Mouse (Mus musculus) CH12.LX (cell line): ENCODE data around the gene Med24. TPM values are rescaled to one million over a fixed set of nuclear protein-coding genes. Genes with fewer than 3 reads are reported as not detected.

Source experiments
- DNase-seq: peaks from one replicate; pipeline ENCODE4 v3.0.0-alpha.2; 2013; ENCODE audit errors: extremely low read depth
- H3K27ac ChIP-seq: 2 replicates; pipeline ENCODE4 v1.5.1; 2012; ENCODE audit warnings: low read depth, mild to moderate bottlenecking, control low read depth, moderate library complexity; ENCODE audit not compliant: insufficient read depth
- H3K27me3 ChIP-seq: replicated peaks from 2 replicates; pipeline ENCODE3; 2012; ENCODE audit warnings: inconsistent platforms
- H3K36me3 ChIP-seq, 2 experiments: replicated peaks in 1 of 2; 2 replicates each; pipeline versions ENCODE3 to v1.6.1; 2012; ENCODE audit warnings: inconsistent platforms in 1 of 2, low read length in 1 of 2, mild to moderate bottlenecking in 1 of 2, mixed read lengths in 1 of 2, moderate library complexity in 1 of 2; ENCODE audit not compliant: control insufficient read depth in 1 of 2, insufficient read depth in 1 of 2
- H3K4me1 ChIP-seq, 2 experiments: 2 replicates each; pipeline ENCODE4 v1.6.1; 2012; ENCODE audit warnings: inconsistent platforms in 1 of 2, moderate library complexity in 1 of 2; ENCODE audit not compliant: insufficient read depth in 2 of 2, control insufficient read depth in 1 of 2
- H3K4me2 ChIP-seq: 2 replicates; pipeline ENCODE4 v1.6.1; 2012; ENCODE audit warnings: low read depth, mild to moderate bottlenecking, control low read depth; ENCODE audit not compliant: poor library complexity, insufficient read depth, severe bottlenecking
- H3K4me3 ChIP-seq, 3 experiments: fragments of 150-350 bp in 1 of 3; sonication (generic) in 1 of 3; replicated peaks in 1 of 3; 2 replicates each; pipeline versions ENCODE3 to v1.5.1; 2011 to 2012; ENCODE audit warnings: low read depth in 2 of 3, low read length in 2 of 3, mild to moderate bottlenecking in 2 of 3, moderate library complexity in 2 of 3, control low read depth in 1 of 3, improper control_type of control experiment in 1 of 3, inconsistent platforms in 1 of 3, mixed read lengths in 1 of 3; ENCODE audit not compliant: poor library complexity in 1 of 3
- H3K79me2 ChIP-seq: replicated peaks from 2 replicates; pipeline ENCODE4 v1.6.1; 2012; ENCODE audit warnings: mild to moderate bottlenecking, moderate library complexity; ENCODE audit not compliant: control insufficient read depth, poor library complexity, insufficient read depth, severe bottlenecking; ENCODE audit errors: extremely low read depth
- H3K9ac ChIP-seq: 2 replicates; pipeline ENCODE4 v1.6.1; 2012; ENCODE audit warnings: low read depth, mild to moderate bottlenecking, control low read depth, moderate library complexity; ENCODE audit not compliant: insufficient read depth
- H3K9me3 ChIP-seq: replicated peaks from 2 replicates; pipeline ENCODE3; 2012; ENCODE audit warnings: low read length, inconsistent platforms, mixed read lengths
- BHLHE40 ChIP-seq: IDR thresholded peaks from 2 replicates; pipeline ENCODE4 v1.6.1; 2011; ENCODE audit warnings: mild to moderate bottlenecking, low read depth, low read length, improper control_type of control experiment
- CTCF ChIP-seq, 2 experiments: IDR thresholded peaks in 1 of 2; conservative IDR thresholded peaks in 1 of 2; 2 replicates each; pipeline ENCODE4 v1.5.1; 2011 to 2012; ENCODE audit warnings: low read depth in 2 of 2, low read length in 2 of 2, improper control_type of control experiment in 1 of 2, inconsistent platforms in 1 of 2, mild to moderate bottlenecking in 1 of 2, moderate library complexity in 1 of 2
- ELF1 ChIP-seq: IDR thresholded peaks from 2 replicates; pipeline ENCODE4 v1.6.1; 2014; ENCODE audit warnings: low read depth, mild to moderate bottlenecking, inconsistent platforms, low read length, improper control_type of control experiment
- EP300 ChIP-seq: IDR thresholded peaks from 2 replicates; pipeline ENCODE4 v1.6.1; 2011; ENCODE audit warnings: low read length, improper control_type of control experiment
- ETS1 ChIP-seq: conservative IDR thresholded peaks from 2 replicates; pipeline ENCODE4 v1.6.1; 2012; ENCODE audit warnings: low read depth, mild to moderate bottlenecking, inconsistent platforms, low read length, improper control_type of control experiment, moderate library complexity
- GABPA ChIP-seq: IDR thresholded peaks from 2 replicates; pipeline ENCODE4 v1.6.1; 2012; ENCODE audit warnings: low read depth, low read length, improper control_type of control experiment, inconsistent platforms; ENCODE audit not compliant: insufficient replicate concordance
- IRF4 ChIP-seq: IDR thresholded peaks from 2 replicates; pipeline ENCODE4 v1.6.1; 2014; ENCODE audit warnings: low read depth, mild to moderate bottlenecking, inconsistent platforms, low read length, improper control_type of control experiment
- KAT2A ChIP-seq: IDR thresholded peaks from 2 replicates; pipeline ENCODE4 v1.6.1; 2012; ENCODE audit warnings: low read length, improper control_type of control experiment, inconsistent platforms; ENCODE audit not compliant: insufficient replicate concordance
- MAZ ChIP-seq: IDR thresholded peaks from 2 replicates; pipeline ENCODE4 v1.6.1; 2012; ENCODE audit warnings: low read depth, mild to moderate bottlenecking, inconsistent platforms, low read length, improper control_type of control experiment, moderate library complexity
- MEF2A ChIP-seq: IDR thresholded peaks from 2 replicates; pipeline ENCODE4 v1.6.1; 2014; ENCODE audit warnings: low read depth, mild to moderate bottlenecking, inconsistent platforms, low read length, improper control_type of control experiment, borderline replicate concordance
- MXI1 ChIP-seq: IDR thresholded peaks from 2 replicates; pipeline ENCODE4 v1.6.1; 2011; ENCODE audit warnings: mild to moderate bottlenecking, low read depth, low read length, improper control_type of control experiment
- MYC ChIP-seq: IDR thresholded peaks from 2 replicates; pipeline ENCODE4 v1.6.1; 2011; ENCODE audit warnings: low read depth, mild to moderate bottlenecking, improper control_type of control experiment, low read length
- PAX5 ChIP-seq: IDR thresholded peaks from 2 replicates; pipeline ENCODE4 v1.6.1; 2012; ENCODE audit warnings: low read length, inconsistent platforms, mixed read lengths
- RAD21 ChIP-seq: IDR thresholded peaks from 2 replicates; pipeline ENCODE4 v1.6.1; 2011; ENCODE audit warnings: low read depth, mild to moderate bottlenecking, low read length, improper control_type of control experiment, moderate library complexity
- TBP ChIP-seq: conservative IDR thresholded peaks from 2 replicates; pipeline ENCODE4 v1.6.1; 2011; ENCODE audit warnings: low read depth, low read length, improper control_type of control experiment
- TCF12 ChIP-seq: IDR thresholded peaks from 2 replicates; pipeline ENCODE4 v1.6.1; 2014; ENCODE audit warnings: low read depth, mild to moderate bottlenecking, inconsistent platforms, low read length, improper control_type of control experiment
- USF1 ChIP-seq: IDR thresholded peaks from 2 replicates; pipeline ENCODE4 v1.6.1; 2014; ENCODE audit warnings: low read depth, mild to moderate bottlenecking, inconsistent platforms, low read length, improper control_type of control experiment
- USF2 ChIP-seq: conservative IDR thresholded peaks from 2 replicates; pipeline ENCODE4 v1.6.1; 2011; ENCODE audit warnings: low read depth, low read length, improper control_type of control experiment
- ZC3H11A ChIP-seq: IDR thresholded peaks from 2 replicates; pipeline ENCODE4 v1.6.1; 2012; ENCODE audit warnings: low read depth, mild to moderate bottlenecking, inconsistent platforms, low read length, improper control_type of control experiment
- ZNF384 ChIP-seq: IDR thresholded peaks from 2 replicates; pipeline ENCODE4 v1.6.1; 2012; ENCODE audit warnings: low read depth, low read length, improper control_type of control experiment, inconsistent platforms
- dilution Hi-C: fragments of 300-500 bp; cut with MboI; formaldehyde crosslinking; loops from 2 replicates; pipeline ENCODE4 v1.14.3; 2020; ENCODE audit warnings: low sequenced_read_pairs; ENCODE audit not compliant: extremely low pct_unique_long_range_greater_than_20kb, extremely low pct_ligation_motif_present
- in situ Hi-C: fragments of 300-500 bp; cut with MboI; formaldehyde crosslinking; loops from 3 replicates; pipeline ENCODE4 v1.14.3; 2019; ENCODE audit warnings: low sequenced_read_pairs, low pct_ligation_motif_present, low pct_unique_long_range_greater_than_20kb, mixed read lengths
- polyA plus RNA-seq: library from polyadenylated mRNA; unstranded; fragments of >175 nt; gene quantifications from 2 replicates; pipeline ENCODE4 v1.2.1, GENCODE M21; 2012; ENCODE audit warnings: low read depth; ENCODE audit not compliant: insufficient read length
- total RNA-seq, 2 experiments: library from RNA; depleted of rRNA; stranded (reverse); fragments of 300-350 nt in 1 of 2; fragments of >200 nt in 1 of 2; gene quantifications; 2 replicates each; pipeline ENCODE4 v1.2.3; 2012 to 2014

Gene Med24
- total and polyA plus RNA-seq, 3 experiments = 30.9 to 78.8 (median 48.6) TPM

- peaks cover 13 to 23% of the 10 kb centered on the region in 2 experiments for H3K4me1 ChIP-seq
- H3K79me2 ChIP-seq = no peaks in the 10 kb centered on the region
- no peak overlapping the region for H3K27ac ChIP-seq
- in situ Hi-C loops = no loop called here
- H3K4me3 ChIP-seq = no peak overlapping the region
- H3K4me2 ChIP-seq = no peak overlapping the region
- H3K9ac ChIP-seq = no peak overlapping the region
- no peak for DNase-seq
- no peaks in the 10 kb centered on the region for H3K9me3 ChIP-seq
- H3K27me3 ChIP-seq = no peaks in the 10 kb centered on the region
- peaks cover 59 to 72% of the 10 kb centered on the region in 2 experiments for H3K36me3 ChIP-seq
- TF ChIP-seq GABPA = no peak
- no peak for TF ChIP-seq CTCF (conservative IDR thresholded peaks at IDR 0.05 in 1 of 2, IDR thresholded peaks at IDR 0.05 in 1 of 2; ENCODE audit: low read depth in 2 of 2, low read length in 2 of 2)
- TF ChIP-seq ZC3H11A = no peak
- no peak for TF ChIP-seq USF1
- TF ChIP-seq TBP = no peak
- TF ChIP-seq MEF2A = no peak
- no peak for TF ChIP-seq EP300
- no peak for TF ChIP-seq USF2
- no peak for TF ChIP-seq BHLHE40
- TF ChIP-seq MXI1 = no peak
- TF ChIP-seq MAZ = no peak
- no peak for TF ChIP-seq TCF12
- TF ChIP-seq ELF1 = no peak
- no peak for TF ChIP-seq RAD21
- TF ChIP-seq IRF4 = no peak
- TF ChIP-seq ETS1 = no peak
- no peak for TF ChIP-seq PAX5
- dilution Hi-C loops = no loop called here
These were observed 24.2 kb downstream of the Med24 start for GRCm38 (mm10) chr11:98705021-98705420.

GRCm38 (mm10) chr11:98702323-98702722 is 26.9 kb downstream of the Med24 start:
- DNase-seq = no peak
- Histone ChIP-seq H3K4me3 (no peak overlapping the region), H3K79me2 (no peaks in the 10 kb centered on the region), H3K36me3 (peaks cover 32 to 49% of the 10 kb centered on the region in 2 experiments)
- TF ChIP-seq ZNF384 = no peak
- TF ChIP-seq MYC = no peak
- TF ChIP-seq KAT2A = no peak
- TF ChIP-seq TCF12 = no peak
- TF ChIP-seq, all 38 proteins: peak for 0
- in situ Hi-C loops = no loop called here
- no peak overlapping the region for H3K4me2 ChIP-seq
- H3K27me3 ChIP-seq = no peaks in the 10 kb centered on the region
- no peak overlapping the region for H3K9ac ChIP-seq
- dilution Hi-C loops = no loop called here
- H3K4me1 ChIP-seq = peaks cover 8 to 12% of the 10 kb centered on the region in 2 experiments; a peak in 3 of 4 replicates
- no peaks in the 10 kb centered on the region for H3K9me3 ChIP-seq
- H3K27ac ChIP-seq = no peak overlapping the region
